Mouse (Mus musculus) thymus, adult 2 months (tissue): ENCODE measurements around the gene Lrrc55. TPM values are rescaled to one million over a fixed set of nuclear protein-coding genes. Genes with fewer than 3 reads are reported as not detected.

Experiments used
- DNase-seq: peaks from one replicate; pipeline ENCODE4 v3.0.0; 2021
- H3K27ac ChIP-seq: fragments of 200-500 bp; 2 replicates; pipeline ENCODE4 v1.5.1; 2012; ENCODE audit warnings: low read length, control low read depth; ENCODE audit not compliant: control insufficient read depth, insufficient read depth
- H3K27me3 ChIP-seq: fragments of 200-500 bp; 2 replicates; pipeline ENCODE4 v1.6.1; 2012; ENCODE audit warnings: mild to moderate bottlenecking, low read length, moderate library complexity, mixed read lengths; ENCODE audit not compliant: control insufficient read depth, insufficient read depth
- H3K36me3 ChIP-seq: fragments of 200-500 bp; 2 replicates; pipeline ENCODE4 v1.6.1; 2012; ENCODE audit warnings: mild to moderate bottlenecking, low read length, moderate library complexity; ENCODE audit not compliant: control insufficient read depth, insufficient read depth
- H3K4me1 ChIP-seq: fragments of 200-500 bp; replicated peaks from 2 replicates; pipeline ENCODE4 v1.6.1; 2012; ENCODE audit warnings: low read length; ENCODE audit not compliant: control insufficient read depth, insufficient read depth
- H3K4me3 ChIP-seq: fragments of 200-500 bp; 2 replicates; pipeline ENCODE4 v1.5.1; 2012; ENCODE audit warnings: mild to moderate bottlenecking, low read length, control low read depth, moderate library complexity; ENCODE audit not compliant: control insufficient read depth, insufficient read depth
- CTCF ChIP-seq: fragments of 200-500 bp; IDR thresholded peaks from 2 replicates; pipeline ENCODE4 v1.5.1; 2012; ENCODE audit warnings: mild to moderate bottlenecking, control low read depth, low read length, moderate library complexity, borderline replicate concordance; ENCODE audit not compliant: control insufficient read depth, poor library complexity, insufficient read depth; ENCODE audit errors: extremely low read depth
- POLR2A ChIP-seq: fragments of 200-500 bp; IDR thresholded peaks from 2 replicates; pipeline ENCODE4 v1.6.1; 2012; ENCODE audit warnings: mild to moderate bottlenecking, low read length, control low read depth, moderate library complexity; ENCODE audit not compliant: control insufficient read depth, poor library complexity, insufficient read depth; ENCODE audit errors: extremely low read depth
- WGBS: fragments of 180-500 bp; shearing (Covaris S2); methylation state at CpG from one replicate; pipeline ENCODE4 v1.1.7; 2018; 5-methylcytosine and 5-hydroxymethylcytosine counted together
- polyA plus RNA-seq: library from polyadenylated mRNA; depleted of rRNA; stranded (reverse); fragments of >200 nt; gene quantifications from 2 replicates; pipeline ENCODE4 v1.2.3, GENCODE M21; 2012

Gene Lrrc55
- polyA plus RNA-seq, 1 experiment = 0.50 TPM

DNA sequence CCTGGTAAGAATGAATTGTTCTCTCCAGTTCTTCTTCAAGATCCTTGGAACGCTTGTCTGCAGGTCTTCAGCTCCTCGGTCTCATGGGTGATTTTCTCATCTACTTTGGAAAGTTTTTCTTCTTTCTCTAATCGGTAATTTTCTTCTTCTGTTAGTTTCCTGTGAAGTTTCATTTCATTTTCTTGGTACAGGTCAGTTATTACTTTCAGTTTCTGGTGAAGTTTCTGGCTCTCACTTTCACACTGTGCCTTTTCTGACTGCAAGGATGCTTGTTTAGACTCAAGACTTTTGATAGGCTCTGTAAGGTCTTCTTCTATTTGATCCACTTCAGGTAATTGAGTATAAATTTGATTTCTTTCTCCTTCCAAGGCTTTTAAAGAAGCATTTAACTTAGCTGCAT lies 39.6 kb downstream of the Lrrc55 start:
- no peak for DNase-seq
- H3K4me3 ChIP-seq = no peak overlapping the region
- TF ChIP-seq POLR2A (no peak), CTCF (no peak)
- no peak overlapping the region for H3K27ac ChIP-seq
- no peaks in the 10 kb centered on the region for H3K36me3 ChIP-seq
- no peaks in the 10 kb centered on the region for H3K27me3 ChIP-seq
- WGBS = 64% methylated on average over 3 of the region's 3 CpGs
- no peaks in the 10 kb centered on the region for H3K4me1 ChIP-seq

DNA sequence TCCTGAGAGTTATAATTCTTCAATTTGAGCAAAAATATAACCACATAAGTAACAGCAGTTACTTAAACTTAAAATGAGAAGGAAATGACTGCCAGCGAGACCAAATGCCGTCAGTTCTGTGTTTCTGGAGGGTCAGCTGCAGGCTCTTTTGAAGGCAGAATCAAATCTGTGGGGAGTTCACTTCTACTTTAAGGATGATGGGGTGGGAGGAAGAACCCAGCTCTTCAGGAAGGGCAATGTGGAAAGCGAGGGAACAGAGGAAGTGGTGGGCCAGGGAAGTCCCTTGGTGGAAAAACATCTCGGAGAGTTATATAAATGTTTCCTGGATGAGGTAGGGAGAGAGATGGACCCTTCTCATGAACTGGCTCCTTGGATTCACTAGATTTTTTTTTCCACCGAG lies 40.9 kb downstream of the Lrrc55 start:
- H3K4me3 ChIP-seq = no peak overlapping the region
- no peak overlapping the region for H3K27ac ChIP-seq
- H3K36me3 ChIP-seq = no peaks in the 10 kb centered on the region
- DNase-seq = no peak
- no peaks in the 10 kb centered on the region for H3K27me3 ChIP-seq
- WGBS = 73% methylated on average over 5 of the region's 5 CpGs
- TF ChIP-seq POLR2A = no peak
- no peak for TF ChIP-seq CTCF
- no peaks in the 10 kb centered on the region for H3K4me1 ChIP-seq

DNA sequence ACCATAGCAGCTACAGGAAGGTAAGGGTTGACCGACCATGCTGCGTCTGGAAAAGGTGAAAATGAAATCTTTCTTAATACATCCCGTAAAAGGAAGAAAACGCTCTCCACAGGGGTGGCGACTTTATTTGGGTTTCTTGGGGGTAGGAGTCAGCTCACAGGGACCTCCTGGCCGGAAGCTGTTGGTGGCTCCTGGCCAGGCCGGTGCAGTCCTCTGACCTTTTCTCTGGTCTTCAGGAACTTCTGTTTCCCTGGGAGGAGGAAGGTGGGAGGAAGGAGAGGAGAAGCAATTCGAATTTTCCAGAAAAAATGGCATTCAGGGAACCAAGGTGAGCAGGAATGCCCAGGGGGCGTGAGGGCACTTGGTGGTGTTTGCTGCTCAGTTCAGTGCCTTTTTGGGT lies 41.7 kb downstream of the Lrrc55 start:
- DNase-seq = no peak
- H3K4me3 ChIP-seq = no peak overlapping the region
- no peaks in the 10 kb centered on the region for H3K36me3 ChIP-seq
- no peaks in the 10 kb centered on the region for H3K27me3 ChIP-seq
- WGBS = 89% methylated on average over 9 of the region's 9 CpGs
- no peak for TF ChIP-seq CTCF
- no peak for TF ChIP-seq POLR2A
- H3K27ac ChIP-seq = no peak overlapping the region
- no peaks in the 10 kb centered on the region for H3K4me1 ChIP-seq

DNA sequence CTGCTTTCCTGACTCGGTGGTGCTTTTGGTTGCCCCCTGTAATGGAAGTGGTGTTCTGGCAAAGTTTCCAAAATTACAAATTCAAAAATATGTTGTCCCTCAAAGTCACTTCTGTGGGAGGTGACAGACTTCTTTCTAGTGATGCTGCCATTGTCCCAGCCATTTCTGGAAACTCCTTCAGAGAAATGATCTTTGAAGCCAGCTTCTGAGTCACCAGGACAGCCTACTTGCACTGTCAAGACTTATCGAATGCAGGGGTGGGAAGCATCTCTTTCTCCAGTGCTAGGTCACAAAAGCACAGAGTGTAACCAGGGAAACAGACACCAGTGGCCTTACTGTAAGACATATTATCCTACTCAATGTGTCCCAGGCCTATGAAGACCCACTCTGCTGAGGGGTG lies 45.8 kb downstream of the Lrrc55 start:
- no peaks in the 10 kb centered on the region for H3K36me3 ChIP-seq
- TF ChIP-seq POLR2A = no peak
- no peak for TF ChIP-seq CTCF
- H3K27ac ChIP-seq = no peak overlapping the region
- H3K4me1 ChIP-seq = no peaks in the 10 kb centered on the region
- H3K27me3 ChIP-seq = no peaks in the 10 kb centered on the region
- H3K4me3 ChIP-seq = no peak overlapping the region
- 99% methylated on average over 2 of the region's 2 CpGs for WGBS
- DNase-seq = no peak

DNA sequence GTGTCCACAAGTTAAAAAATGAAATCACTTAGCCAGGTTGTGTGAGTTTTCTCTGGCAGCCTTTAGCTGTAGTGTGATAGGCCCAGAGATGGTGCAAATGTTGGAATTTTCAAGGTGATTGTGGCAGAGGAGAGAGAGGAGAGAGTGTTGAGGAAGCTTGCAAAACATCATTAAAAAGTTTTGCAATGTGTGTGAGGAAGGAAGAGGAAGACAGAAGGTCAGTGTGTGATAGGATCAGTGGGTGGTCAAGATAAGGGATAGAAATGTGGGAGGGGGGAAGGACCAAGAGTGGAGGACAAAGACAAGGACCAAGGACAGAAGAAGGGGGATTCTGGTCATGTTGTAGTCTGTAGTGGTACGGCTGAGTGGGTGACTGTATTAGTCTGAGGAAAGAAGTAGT lies 46.6 kb downstream of the Lrrc55 start:
- no peaks in the 10 kb centered on the region for H3K36me3 ChIP-seq
- DNase-seq = no peak
- H3K27me3 ChIP-seq = no peaks in the 10 kb centered on the region
- no peak overlapping the region for H3K4me3 ChIP-seq
- no peaks in the 10 kb centered on the region for H3K4me1 ChIP-seq
- TF ChIP-seq CTCF (no peak), POLR2A (no peak)
- no peak overlapping the region for H3K27ac ChIP-seq
- 71% methylated on average over 1 of the region's 1 CpGs for WGBS

DNA sequence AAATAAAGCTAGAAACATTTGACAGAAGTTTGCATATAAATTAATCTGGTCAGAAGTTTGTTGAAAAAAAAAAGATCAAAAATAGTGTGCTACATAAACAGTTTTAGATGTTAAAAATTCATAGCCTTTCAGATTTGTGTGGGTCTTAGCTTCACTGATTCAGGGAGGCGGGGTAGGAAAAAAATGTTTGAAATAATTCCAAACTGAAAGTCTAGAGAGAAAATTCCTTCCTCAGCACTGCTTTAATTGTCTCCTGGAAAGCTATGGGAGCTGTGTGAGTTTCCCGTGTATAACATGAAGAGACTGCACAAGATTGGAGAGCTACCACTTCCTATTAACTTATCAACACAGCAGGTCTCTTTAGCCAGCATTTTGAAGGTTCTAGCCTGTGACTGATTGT lies 49.5 kb downstream of the Lrrc55 start:
- Histone ChIP-seq H3K4me3 (no peak overlapping the region), H3K36me3 (no peaks in the 10 kb centered on the region), H3K4me1 (no peaks in the 10 kb centered on the region), H3K27me3 (no peaks in the 10 kb centered on the region), H3K27ac (no peak overlapping the region)
- DNase-seq = no peak
- WGBS = 85% methylated on average over 2 of the region's 2 CpGs
- no peak for TF ChIP-seq POLR2A

DNA sequence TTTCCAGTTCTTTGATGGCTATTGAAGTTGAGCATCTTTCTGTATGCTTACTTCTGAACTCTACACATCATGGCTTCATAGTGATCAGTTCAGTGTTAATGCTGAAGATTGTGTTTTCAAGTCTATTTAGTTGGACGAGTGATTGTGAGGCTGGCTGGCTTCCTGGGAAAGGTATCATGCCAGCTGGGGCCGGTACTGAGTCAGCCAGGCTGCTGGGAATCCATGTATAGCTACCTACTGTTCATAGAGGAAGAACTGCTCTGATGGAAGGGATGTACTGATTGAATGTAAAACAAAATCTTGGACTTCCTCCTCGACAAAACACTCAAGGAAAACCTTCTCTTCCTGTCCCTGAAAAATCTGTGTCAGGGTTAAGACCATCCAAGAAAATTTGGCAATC lies 51.7 kb downstream of the Lrrc55 start:
- Histone ChIP-seq H3K27me3 (no peaks in the 10 kb centered on the region), H3K36me3 (no peaks in the 10 kb centered on the region), H3K4me3 (no peak overlapping the region), H3K27ac (no peak overlapping the region), H3K4me1 (no peaks in the 10 kb centered on the region)
- TF ChIP-seq CTCF = no peak
- no peak for TF ChIP-seq POLR2A
- WGBS = 71% methylated on average over 3 of the region's 3 CpGs
- no peak for DNase-seq
